Mouse (Mus musculus): ENCODE data around the gene B4galt4. TPM values are rescaled to one million over a fixed set of nuclear protein-coding genes. Genes with fewer than 3 reads are reported as not detected.

B4galt4 gene
- polyA plus RNA-seq, 1 experiment from 2014 or later: 2.9 TPM

- ATAC-seq (ENCODE audit: low read depth): no peak
- Histone ChIP-seq H3K9ac (ENCODE audit: low read depth, low read length) (no peak overlapping the region), H3K9me3 (replicated peaks; ENCODE audit: control insufficient read depth, low read length) (no peaks in the 10 kb centered on the region), H3K27me3 (ENCODE audit: control insufficient read depth, insufficient read depth, low read depth, low read length) (peaks cover 2% of the 10 kb centered on the region; the same call in 1 of the 2 replicates), H3K36me3 (ENCODE audit: control insufficient read depth, insufficient read depth) (no peaks in the 10 kb centered on the region), H3K4me2 (ENCODE audit: low read depth, low read length) (no peak overlapping the region), H3K4me3 (ENCODE audit: low read depth, low read length) (no peak overlapping the region), H3K4me1 (ENCODE audit: control insufficient read depth, low read depth, low read length) (no peaks in the 10 kb centered on the region), H3K27ac (ENCODE audit: low read length) (no peak overlapping the region)
- 83% methylated on average over 8 of the region's 9 CpGs for WGBS (ENCODE audit: insufficient replicate concordance)
These were observed 20.7 kb upstream of the B4galt4 start for GRCm38 (mm10) chr16:38721377-38721776.

DNA sequence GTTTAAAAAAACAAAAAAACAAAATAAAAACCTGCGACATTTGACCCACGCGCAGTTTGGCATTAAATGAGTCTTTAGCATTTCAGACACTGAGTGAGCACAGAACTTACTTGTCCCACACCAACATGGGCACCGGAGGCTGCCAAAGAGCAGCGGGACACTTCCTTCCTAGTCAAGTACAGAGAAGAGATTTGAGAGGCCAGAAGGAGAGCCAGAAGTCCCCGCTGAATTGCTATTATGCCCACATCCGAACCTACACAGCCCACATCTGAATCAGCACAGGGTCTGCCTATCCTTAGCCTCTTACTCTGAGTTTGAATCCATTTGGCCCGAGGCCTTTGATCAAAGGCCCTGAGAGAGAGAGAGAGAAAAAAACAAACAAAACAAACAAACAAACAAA lies 17.8 kb upstream of the B4galt4 start:
- Histone ChIP-seq H3K9me3 (replicated peaks; ENCODE audit: control insufficient read depth, low read length) (no peaks in the 10 kb centered on the region), H3K27me3 (ENCODE audit: control insufficient read depth, insufficient read depth, low read depth, low read length) (peaks cover 5% of the 10 kb centered on the region; the same call in 1 of the 2 replicates), H3K9ac (ENCODE audit: low read depth, low read length) (no peak overlapping the region), H3K4me3 (ENCODE audit: low read depth, low read length) (no peak overlapping the region), H3K27ac (ENCODE audit: low read length) (no peak overlapping the region), H3K4me1 (ENCODE audit: control insufficient read depth, low read depth, low read length) (no peaks in the 10 kb centered on the region), H3K4me2 (ENCODE audit: low read depth, low read length) (no peak overlapping the region), H3K36me3 (ENCODE audit: control insufficient read depth, insufficient read depth) (no peaks in the 10 kb centered on the region)
- no peak for ATAC-seq (ENCODE audit: low read depth)
- WGBS (ENCODE audit: insufficient replicate concordance): 47% methylated on average over 8 of the region's 8 CpGs

- 28% methylated on average over 13 of the region's 13 CpGs for WGBS (ENCODE audit: insufficient replicate concordance)
- H3K4me1 ChIP-seq (ENCODE audit: control insufficient read depth, low read depth, low read length): no peaks in the 10 kb centered on the region
- no peak overlapping the region for H3K9ac ChIP-seq (ENCODE audit: low read depth, low read length)
- no peaks in the 10 kb centered on the region for H3K36me3 ChIP-seq (ENCODE audit: control insufficient read depth, insufficient read depth)
- no peak overlapping the region for H3K27ac ChIP-seq (ENCODE audit: low read length)
- H3K9me3 ChIP-seq (replicated peaks; ENCODE audit: control insufficient read depth, low read length): no peaks in the 10 kb centered on the region
- H3K4me3 ChIP-seq (ENCODE audit: low read depth, low read length): no peak overlapping the region
- H3K4me2 ChIP-seq (ENCODE audit: low read depth, low read length): no peak overlapping the region
- peaks cover 7% of the 10 kb centered on the region; the same call in 1 of the 2 replicates for H3K27me3 ChIP-seq (ENCODE audit: control insufficient read depth, insufficient read depth, low read depth, low read length)
- ATAC-seq (ENCODE audit: low read depth): no peak
These were observed 17.1 kb upstream of the B4galt4 start for GRCm38 (mm10) chr16:38724974-38725373.

GRCm38 (mm10) chr16:38728576-38729132 lies 13.4 kb upstream of the B4galt4 start:
- H3K4me2 ChIP-seq (ENCODE audit: low read depth, low read length): no peak overlapping the region
- no peaks in the 10 kb centered on the region for H3K4me1 ChIP-seq (ENCODE audit: control insufficient read depth, low read depth, low read length)
- no peaks in the 10 kb centered on the region for H3K9me3 ChIP-seq (replicated peaks; ENCODE audit: control insufficient read depth, low read length)
- no peaks in the 10 kb centered on the region for H3K36me3 ChIP-seq (ENCODE audit: control insufficient read depth, insufficient read depth)
- no peak overlapping the region for H3K9ac ChIP-seq (ENCODE audit: low read depth, low read length)
- 73% methylated on average over 15 of the region's 15 CpGs for WGBS (ENCODE audit: insufficient replicate concordance)
- peaks cover 13% of the 10 kb centered on the region; the same call in 1 of the 2 replicates for H3K27me3 ChIP-seq (ENCODE audit: control insufficient read depth, insufficient read depth, low read depth, low read length)
- no peak overlapping the region for H3K4me3 ChIP-seq (ENCODE audit: low read depth, low read length)
- H3K27ac ChIP-seq (ENCODE audit: low read length): no peak overlapping the region
- no peak for ATAC-seq (ENCODE audit: low read depth)

DNA sequence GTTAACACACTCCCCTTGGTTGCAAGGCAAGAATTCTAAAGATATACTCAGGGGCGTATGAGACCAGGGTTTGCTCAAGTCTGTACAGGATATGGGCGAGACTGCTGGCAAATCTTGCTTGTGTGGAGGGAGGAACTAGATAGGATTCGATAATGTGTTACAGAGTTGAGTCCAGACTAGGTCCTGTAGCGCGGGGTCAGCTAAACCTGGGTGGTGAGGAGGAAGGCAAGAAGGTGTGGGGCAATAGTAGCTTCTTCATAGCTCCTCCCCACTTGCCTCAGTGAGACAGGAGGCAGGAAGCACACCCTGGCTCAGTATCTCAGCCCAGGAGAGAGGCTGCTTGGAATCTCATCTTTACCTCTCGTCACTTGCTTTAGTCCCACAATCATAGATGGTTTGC lies 12.9 kb upstream of the B4galt4 start:
- Histone ChIP-seq H3K9me3 (replicated peaks; ENCODE audit: control insufficient read depth, low read length) (no peaks in the 10 kb centered on the region), H3K4me3 (ENCODE audit: low read depth, low read length) (no peak overlapping the region), H3K27me3 (ENCODE audit: control insufficient read depth, insufficient read depth, low read depth, low read length) (peaks cover 13% of the 10 kb centered on the region; the same call in 1 of the 2 replicates), H3K27ac (ENCODE audit: low read length) (no peak overlapping the region), H3K4me2 (ENCODE audit: low read depth, low read length) (no peak overlapping the region), H3K36me3 (ENCODE audit: control insufficient read depth, insufficient read depth) (no peaks in the 10 kb centered on the region), H3K4me1 (ENCODE audit: control insufficient read depth, low read depth, low read length) (no peaks in the 10 kb centered on the region), H3K9ac (ENCODE audit: low read depth, low read length) (no peak overlapping the region)
- no peak for ATAC-seq (ENCODE audit: low read depth)
- 52% methylated on average over 6 of the region's 6 CpGs for WGBS (ENCODE audit: insufficient replicate concordance)

DNA sequence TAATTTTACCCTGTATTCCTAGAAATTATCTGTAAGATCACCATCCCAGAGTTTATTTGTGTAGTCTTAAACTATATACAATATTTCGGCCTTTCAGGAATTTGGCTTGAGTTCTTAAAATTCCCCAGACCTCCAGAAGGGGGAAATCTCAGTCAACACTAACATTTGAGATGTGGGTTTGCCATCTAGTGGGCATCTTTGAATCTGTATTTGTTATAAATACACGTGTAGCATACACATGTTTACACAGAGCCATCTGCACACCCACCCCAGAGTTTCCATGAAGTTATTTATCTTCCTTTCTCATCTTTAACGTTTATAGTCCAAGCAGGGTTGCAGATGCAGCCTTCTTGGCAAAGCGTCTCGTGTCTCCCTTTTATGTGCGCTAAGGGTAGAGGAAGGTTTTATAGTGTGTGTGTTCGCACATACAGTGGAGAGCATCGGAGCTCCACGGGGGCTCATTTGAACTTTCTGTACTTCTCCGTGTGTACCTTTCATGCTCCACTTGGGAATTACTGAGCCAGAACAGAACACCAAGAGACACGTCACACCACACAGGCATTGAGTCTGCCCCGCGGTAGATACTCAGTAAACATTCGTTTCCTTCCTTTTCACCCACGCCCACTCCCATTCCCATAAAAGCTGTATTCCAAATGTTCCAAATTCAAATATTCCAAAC lies 12.3 kb upstream of the B4galt4 start:
- no peak overlapping the region for H3K9ac ChIP-seq (ENCODE audit: low read depth, low read length)
- no peaks in the 10 kb centered on the region for H3K4me1 ChIP-seq (ENCODE audit: control insufficient read depth, low read depth, low read length)
- H3K27ac ChIP-seq (ENCODE audit: low read length): no peak overlapping the region
- no peaks in the 10 kb centered on the region for H3K9me3 ChIP-seq (replicated peaks; ENCODE audit: control insufficient read depth, low read length)
- H3K36me3 ChIP-seq (ENCODE audit: control insufficient read depth, insufficient read depth): no peaks in the 10 kb centered on the region
- peaks cover 13% of the 10 kb centered on the region; the same call in 1 of the 2 replicates for H3K27me3 ChIP-seq (ENCODE audit: control insufficient read depth, insufficient read depth, low read depth, low read length)
- no peak overlapping the region for H3K4me3 ChIP-seq (ENCODE audit: low read depth, low read length)
- no peak for ATAC-seq (ENCODE audit: low read depth)
- WGBS (ENCODE audit: insufficient replicate concordance): 38% methylated on average over 15 of the region's 15 CpGs
- H3K4me2 ChIP-seq (ENCODE audit: low read depth, low read length): no peak overlapping the region

DNA sequence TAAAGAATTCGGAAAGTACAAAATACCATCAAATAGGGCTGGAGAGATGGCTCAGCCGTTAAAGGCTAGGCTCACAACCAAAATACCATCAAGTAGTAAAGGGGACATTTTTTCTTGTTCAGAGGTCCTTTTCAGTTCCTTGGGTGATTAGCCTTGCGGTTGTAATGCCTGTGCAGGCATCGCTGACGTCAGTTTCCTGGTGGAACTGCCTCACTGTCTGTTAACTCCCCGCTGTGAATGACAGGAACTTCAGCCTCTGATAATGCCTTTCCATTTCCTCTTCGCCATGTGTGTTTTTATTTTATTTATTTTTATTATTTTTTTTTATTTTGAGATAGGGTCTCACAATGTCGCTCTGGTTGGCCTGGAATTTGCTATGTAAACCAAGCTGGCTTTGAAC lies 11.1 kb upstream of the B4galt4 start:
- Histone ChIP-seq H3K27ac (ENCODE audit: low read length) (no peak overlapping the region), H3K4me1 (ENCODE audit: control insufficient read depth, low read depth, low read length) (no peaks in the 10 kb centered on the region), H3K9ac (ENCODE audit: low read depth, low read length) (no peak overlapping the region), H3K36me3 (ENCODE audit: control insufficient read depth, insufficient read depth) (no peaks in the 10 kb centered on the region), H3K9me3 (replicated peaks; ENCODE audit: control insufficient read depth, low read length) (no peaks in the 10 kb centered on the region), H3K4me2 (ENCODE audit: low read depth, low read length) (no peak overlapping the region), H3K27me3 (ENCODE audit: control insufficient read depth, insufficient read depth, low read depth, low read length) (peaks cover 12% of the 10 kb centered on the region; the same call in 1 of the 2 replicates), H3K4me3 (ENCODE audit: low read depth, low read length) (no peak overlapping the region)
- 0 out of 2 replicates have a peak, but pooled peaks have one; percentile 39 for ATAC-seq (ENCODE audit: low read depth)
- 10% methylated on average over 8 of the region's 8 CpGs for WGBS (ENCODE audit: insufficient replicate concordance)

DNA sequence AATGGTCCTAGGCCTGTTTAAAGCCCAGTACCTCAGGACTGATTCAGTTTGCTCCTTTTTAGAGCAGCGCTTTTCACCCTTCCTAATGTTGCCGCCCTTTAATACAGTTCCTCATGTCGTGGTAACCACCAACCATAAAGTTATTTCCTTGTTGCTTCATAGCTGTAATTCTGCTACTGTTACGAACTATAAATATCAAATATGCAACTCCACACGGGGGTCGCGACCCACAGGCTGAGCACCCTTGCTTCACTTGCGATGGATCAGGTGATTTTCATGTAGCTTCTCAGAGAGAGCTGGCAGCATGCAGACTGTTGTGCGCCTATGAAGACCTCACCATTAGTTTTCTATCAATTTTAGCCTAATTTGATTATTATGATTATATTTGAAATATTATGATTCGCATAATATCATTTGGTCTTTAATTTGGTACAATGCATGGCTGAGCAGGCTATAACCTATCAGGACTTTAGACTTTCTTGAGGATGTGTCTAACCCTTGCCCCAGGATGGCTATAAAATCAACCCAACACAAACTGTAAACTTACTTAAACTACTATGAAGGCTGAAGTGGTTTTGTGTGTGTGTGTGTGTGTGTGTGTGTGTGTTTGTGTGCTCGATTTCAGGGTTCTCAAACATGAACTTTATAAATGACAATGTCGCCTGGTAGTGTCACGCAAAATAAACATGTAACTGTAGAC lies 710 bp upstream of the B4galt4 start:
- H3K4me2 ChIP-seq (ENCODE audit: low read depth, low read length): peak overlapping the region; percentile 53; the same call in 1 of the 2 replicates
- H3K9ac ChIP-seq (ENCODE audit: low read depth, low read length): no peak overlapping the region
- H3K36me3 ChIP-seq (ENCODE audit: control insufficient read depth, insufficient read depth): no peaks in the 10 kb centered on the region
- WGBS (ENCODE audit: insufficient replicate concordance): 56% methylated on average over 13 of the region's 13 CpGs
- peaks cover 32% of the 10 kb centered on the region for H3K27me3 ChIP-seq (ENCODE audit: control insufficient read depth, insufficient read depth, low read depth, low read length)
- no peak overlapping the region for H3K4me3 ChIP-seq (ENCODE audit: low read depth, low read length)
- H3K27ac ChIP-seq (ENCODE audit: low read length): no peak overlapping the region
- no peaks in the 10 kb centered on the region for H3K4me1 ChIP-seq (ENCODE audit: control insufficient read depth, low read depth, low read length)
- ATAC-seq (ENCODE audit: low read depth): no peak
- H3K9me3 ChIP-seq (replicated peaks; ENCODE audit: control insufficient read depth, low read length): no peaks in the 10 kb centered on the region

- no peaks in the 10 kb centered on the region for H3K9me3 ChIP-seq (replicated peaks; ENCODE audit: control insufficient read depth, low read length)
- WGBS (ENCODE audit: insufficient replicate concordance): 0% methylated on average over 13 of the region's 13 CpGs
- no peaks in the 10 kb centered on the region for H3K4me1 ChIP-seq (ENCODE audit: control insufficient read depth, low read depth, low read length)
- no peak for ATAC-seq (ENCODE audit: low read depth)
- no peak overlapping the region for H3K27ac ChIP-seq (ENCODE audit: low read length)
- H3K36me3 ChIP-seq (ENCODE audit: control insufficient read depth, insufficient read depth): no peaks in the 10 kb centered on the region
- no peak overlapping the region for H3K9ac ChIP-seq (ENCODE audit: low read depth, low read length)
- H3K4me2 ChIP-seq (ENCODE audit: low read depth, low read length): peak overlapping the region; percentile 53
- H3K27me3 ChIP-seq (ENCODE audit: control insufficient read depth, insufficient read depth, low read depth, low read length): peaks cover 32% of the 10 kb centered on the region
- peak overlapping the region; percentile 55 for H3K4me3 ChIP-seq (ENCODE audit: low read depth, low read length)
These were observed 631 bp downstream of the B4galt4 start for GRCm38 (mm10) chr16:38742659-38743131.
